Mouse (Mus musculus) brain, embryonic 14.5 days (tissue): Measurements from ENCODE around the gene Olfr1426.

ENCODE experiments used
- CTCF ChIP-seq: fragments of 200-500 bp; IDR thresholded peaks from 2 replicates; pipeline ENCODE4 v1.5.1; 2012; ENCODE audit warnings: inconsistent platforms, mild to moderate bottlenecking, moderate library complexity, borderline replicate concordance; ENCODE audit not compliant: insufficient read depth, insufficient read length; ENCODE audit errors: extremely low read depth
- POLR2A ChIP-seq: fragments of 200-500 bp; IDR thresholded peaks from 2 replicates; pipeline ENCODE4 v1.6.1; 2012; ENCODE audit warnings: mild to moderate bottlenecking, inconsistent platforms, borderline replicate concordance; ENCODE audit not compliant: poor library complexity, insufficient read depth, insufficient read length, severe bottlenecking; ENCODE audit errors: extremely low read depth

- TF ChIP-seq CTCF, result no peak
- no peak for TF ChIP-seq POLR2A
Measured at GRCm38 (mm10) chr19:12123103-12123502, 31.3 kb upstream of the Olfr1426 start, which contains the start of gene Olfr76.
